Mouse (Mus musculus): ENCODE measurements around the gene Srebf1. TPM values are rescaled to one million over a fixed set of nuclear protein-coding genes. Genes with fewer than 3 reads are reported as not detected.
A peak's percentile ranks its signal among the peaks of the same experiment; 100 is the strongest.

Srebf1 gene
- polyA plus RNA-seq, 1 experiment: 64.1 TPM

GRCm38 (mm10) chr11:60219609-60220008 lies 2.8 kb downstream of the Srebf1 start:
- Histone ChIP-seq H3K4me3 (ENCODE audit: insufficient read depth, poor library complexity, severe bottlenecking) (peak overlapping the region; percentile 63), H3K79me3 (ENCODE audit: low read depth) (peaks cover 38% of the 10 kb centered on the region), H3K27me3 (ENCODE audit: control insufficient read depth, insufficient read depth, insufficient read length) (no peaks in the 10 kb centered on the region), H3ac (ENCODE audit: control insufficient read depth, insufficient read length, low read depth) (peak overlapping the region; percentile 99), H3K36me3 (ENCODE audit: control insufficient read depth, insufficient read depth) (peaks cover 20% of the 10 kb centered on the region), H3K79me2 (ENCODE audit: control insufficient read depth, insufficient read depth) (peaks cover 57% of the 10 kb centered on the region)
- TF ChIP-seq MYOD1 (IDR thresholded peaks at IDR 0.05; ENCODE audit: control insufficient read depth, insufficient read length, low read depth): no peak
- no peak for TF ChIP-seq CEBPB (IDR thresholded peaks at IDR 0.05; ENCODE audit: low read depth)
- TF ChIP-seq CTCF (IDR thresholded peaks at IDR 0.05; ENCODE audit: control insufficient read depth, insufficient read depth, insufficient read length): no peak
- TF ChIP-seq MAX (IDR thresholded peaks at IDR 0.05): no peak
- TF ChIP-seq USF1 (IDR thresholded peaks at IDR 0.05; ENCODE audit: low read depth): no peak
- TF ChIP-seq MYOG (IDR thresholded peaks at IDR 0.05; ENCODE audit: control insufficient read depth, extremely low read depth, insufficient read length): no peak
- no peak for TF ChIP-seq FOSL1 (IDR thresholded peaks at IDR 0.05; ENCODE audit: insufficient read depth, low read length, poor library complexity, severe bottlenecking)

- Histone ChIP-seq H3K4me3 (ENCODE audit: insufficient read depth, poor library complexity, severe bottlenecking) (no peak overlapping the region), H3K79me3 (ENCODE audit: low read depth) (peaks cover 41% of the 10 kb centered on the region), H3K36me3 (ENCODE audit: control insufficient read depth, insufficient read depth) (peaks cover 24% of the 10 kb centered on the region), H3ac (ENCODE audit: control insufficient read depth, insufficient read length, low read depth) (no peak overlapping the region), H3K27me3 (ENCODE audit: control insufficient read depth, insufficient read depth, insufficient read length) (no peaks in the 10 kb centered on the region), H3K79me2 (ENCODE audit: control insufficient read depth, insufficient read depth) (peaks cover 78% of the 10 kb centered on the region)
- TF ChIP-seq MYOD1 (IDR thresholded peaks at IDR 0.05; ENCODE audit: control insufficient read depth, insufficient read length, low read depth) (no peak), MYOG (IDR thresholded peaks at IDR 0.05; ENCODE audit: control insufficient read depth, extremely low read depth, insufficient read length) (no peak), MAX (IDR thresholded peaks at IDR 0.05) (no peak), USF1 (IDR thresholded peaks at IDR 0.05; ENCODE audit: low read depth) (no peak), CEBPB (IDR thresholded peaks at IDR 0.05; ENCODE audit: low read depth) (no peak), FOSL1 (IDR thresholded peaks at IDR 0.05; ENCODE audit: insufficient read depth, low read length, poor library complexity, severe bottlenecking) (no peak), CTCF (IDR thresholded peaks at IDR 0.05; ENCODE audit: control insufficient read depth, insufficient read depth, insufficient read length) (no peak)
Measured at GRCm38 (mm10) chr11:60217467-60217866, 4.9 kb downstream of the Srebf1 start.

- H3K79me2 ChIP-seq (ENCODE audit: control insufficient read depth, insufficient read depth): peaks cover 86% of the 10 kb centered on the region
- no peak overlapping the region for H3K4me3 ChIP-seq (ENCODE audit: insufficient read depth, poor library complexity, severe bottlenecking)
- TF ChIP-seq MYOG (IDR thresholded peaks at IDR 0.05; ENCODE audit: control insufficient read depth, extremely low read depth, insufficient read length): no peak
- no peak for TF ChIP-seq USF1 (IDR thresholded peaks at IDR 0.05; ENCODE audit: low read depth)
- TF ChIP-seq CEBPB (IDR thresholded peaks at IDR 0.05; ENCODE audit: low read depth): no peak
- TF ChIP-seq FOSL1 (IDR thresholded peaks at IDR 0.05; ENCODE audit: insufficient read depth, low read length, poor library complexity, severe bottlenecking): no peak
- TF ChIP-seq MYOD1 (IDR thresholded peaks at IDR 0.05; ENCODE audit: control insufficient read depth, insufficient read length, low read depth): no peak
- TF ChIP-seq CTCF (IDR thresholded peaks at IDR 0.05; ENCODE audit: control insufficient read depth, insufficient read depth, insufficient read length): no peak
- TF ChIP-seq MAX (IDR thresholded peaks at IDR 0.05): no peak
- H3K27me3 ChIP-seq (ENCODE audit: control insufficient read depth, insufficient read depth, insufficient read length): no peaks in the 10 kb centered on the region
- H3ac ChIP-seq (ENCODE audit: control insufficient read depth, insufficient read length, low read depth): no peak overlapping the region
- H3K36me3 ChIP-seq (ENCODE audit: control insufficient read depth, insufficient read depth): peaks cover 24% of the 10 kb centered on the region
- peaks cover 45% of the 10 kb centered on the region for H3K79me3 ChIP-seq (ENCODE audit: low read depth)
Measured at GRCm38 (mm10) chr11:60216671-60217070, 5.7 kb downstream of the Srebf1 start.

GRCm38 (mm10) chr11:60213266-60213665 lies 9.1 kb downstream of the Srebf1 start:
- H3K79me3 ChIP-seq (ENCODE audit: low read depth): peaks cover 55% of the 10 kb centered on the region

GRCm38 (mm10) chr11:60211761-60212160 lies 10.6 kb downstream of the Srebf1 start:
- TF ChIP-seq MAX (IDR thresholded peaks at IDR 0.05) (no peak), MYOD1 (IDR thresholded peaks at IDR 0.05; ENCODE audit: control insufficient read depth, insufficient read length, low read depth) (no peak), USF1 (IDR thresholded peaks at IDR 0.05; ENCODE audit: low read depth) (no peak), FOSL1 (IDR thresholded peaks at IDR 0.05; ENCODE audit: insufficient read depth, low read length, poor library complexity, severe bottlenecking) (no peak), CEBPB (IDR thresholded peaks at IDR 0.05; ENCODE audit: low read depth) (no peak), MYOG (IDR thresholded peaks at IDR 0.05; ENCODE audit: control insufficient read depth, extremely low read depth, insufficient read length) (no peak), CTCF (IDR thresholded peaks at IDR 0.05; ENCODE audit: control insufficient read depth, insufficient read depth, insufficient read length) (no peak)
- H3K79me3 ChIP-seq (ENCODE audit: low read depth): peaks cover 53% of the 10 kb centered on the region
- H3K36me3 ChIP-seq (ENCODE audit: control insufficient read depth, insufficient read depth): peaks cover 13% of the 10 kb centered on the region
- H3K4me3 ChIP-seq (ENCODE audit: insufficient read depth, poor library complexity, severe bottlenecking): no peak overlapping the region
- no peak overlapping the region for H3ac ChIP-seq (ENCODE audit: control insufficient read depth, insufficient read length, low read depth)
- peaks cover 99% of the 10 kb centered on the region for H3K79me2 ChIP-seq (ENCODE audit: control insufficient read depth, insufficient read depth)
- no peaks in the 10 kb centered on the region for H3K27me3 ChIP-seq (ENCODE audit: control insufficient read depth, insufficient read depth, insufficient read length)

More at GRCm38 (mm10) chr11:60213266-60213665, 9.1 kb downstream of the Srebf1 start:
- H3K4me3 ChIP-seq (ENCODE audit: insufficient read depth, poor library complexity, severe bottlenecking): no peak overlapping the region
- peaks cover 22% of the 10 kb centered on the region for H3K36me3 ChIP-seq (ENCODE audit: control insufficient read depth, insufficient read depth)
- H3K27me3 ChIP-seq (ENCODE audit: control insufficient read depth, insufficient read depth, insufficient read length): no peaks in the 10 kb centered on the region
- H3ac ChIP-seq (ENCODE audit: control insufficient read depth, insufficient read length, low read depth): no peak overlapping the region
- no peak for TF ChIP-seq CEBPB (IDR thresholded peaks at IDR 0.05; ENCODE audit: low read depth)
- no peak for TF ChIP-seq FOSL1 (IDR thresholded peaks at IDR 0.05; ENCODE audit: insufficient read depth, low read length, poor library complexity, severe bottlenecking)
- TF ChIP-seq MYOD1 (IDR thresholded peaks at IDR 0.05; ENCODE audit: control insufficient read depth, insufficient read length, low read depth): no peak
- no peak for TF ChIP-seq CTCF (IDR thresholded peaks at IDR 0.05; ENCODE audit: control insufficient read depth, insufficient read depth, insufficient read length)
- TF ChIP-seq USF1 (IDR thresholded peaks at IDR 0.05; ENCODE audit: low read depth): no peak
- TF ChIP-seq MAX (IDR thresholded peaks at IDR 0.05): no peak
- no peak for TF ChIP-seq MYOG (IDR thresholded peaks at IDR 0.05; ENCODE audit: control insufficient read depth, extremely low read depth, insufficient read length)
- peaks cover 99% of the 10 kb centered on the region for H3K79me2 ChIP-seq (ENCODE audit: control insufficient read depth, insufficient read depth)

All from C2C12 (cell line).